Mouse (Mus musculus) bone marrow, adult 2 months (tissue): ENCODE data around the gene Dhrs11. TPM values are rescaled to one million over a fixed set of nuclear protein-coding genes. Genes with fewer than 3 reads are reported as not detected.
A peak's percentile ranks its signal among the peaks of the same experiment; 100 is the strongest.
"Not testable (repeated sequence)": the region's sequence is repeated elsewhere in the genome, so short reads cannot be mapped to it uniquely, and the experiment has no call there.

Experiments
- H3K27ac ChIP-seq: fragments of 200-500 bp; 2 replicates; pipeline ENCODE4 v1.5.1; 2012; ENCODE audit warnings: low read depth, mild to moderate bottlenecking, control low read depth, inconsistent platforms, low read length; ENCODE audit not compliant: control insufficient read depth, poor library complexity, insufficient read depth
- H3K4me1 ChIP-seq: fragments of 200-500 bp; 2 replicates; pipeline ENCODE4 v1.6.1; 2011; ENCODE audit warnings: low read length; ENCODE audit not compliant: control insufficient read depth, insufficient read depth
- H3K4me3 ChIP-seq: fragments of 200-500 bp; replicated peaks from 2 replicates; pipeline ENCODE3; 2011; ENCODE audit warnings: mild to moderate bottlenecking, low read depth, low read length, control low read depth; ENCODE audit not compliant: control insufficient read depth
- CTCF ChIP-seq: fragments of 200-500 bp; IDR thresholded peaks from 2 replicates; pipeline ENCODE4 v1.5.1; 2011; ENCODE audit warnings: low read length, control low read depth; ENCODE audit not compliant: control insufficient read depth, insufficient read depth
- POLR2A ChIP-seq: fragments of 200-500 bp; IDR thresholded peaks from 2 replicates; pipeline ENCODE4 v1.6.1; 2011; ENCODE audit warnings: low read depth, mild to moderate bottlenecking, control low read depth, low read length, borderline replicate concordance; ENCODE audit not compliant: control insufficient read depth
- WGBS: fragments of 180-500 bp; shearing (Covaris S2); methylation state at CpG from one replicate; pipeline ENCODE4 v1.1.7; 2018; 5-methylcytosine and 5-hydroxymethylcytosine counted together
- polyA plus RNA-seq: library from polyadenylated mRNA; stranded (reverse); fragments of >200 nt; gene quantifications from 2 replicates; pipeline ENCODE4 v1.2.4, GENCODE M21; 2011; ENCODE audit warnings: low replicate concordance; ENCODE audit not compliant: missing spikeins, insufficient read depth, insufficient read length

The Dhrs11 gene
- polyA plus RNA-seq, 1 experiment = 144 TPM

- no peak overlapping the region for H3K27ac ChIP-seq
- TF ChIP-seq POLR2A (no peak), CTCF (no peak)
- 62% methylated on average over 2 of the region's 2 CpGs for WGBS
- H3K4me1 ChIP-seq = no peaks in the 10 kb centered on the region; the same call in 1 of the 2 replicates
- peak overlapping the region; percentile 42 for H3K4me3 ChIP-seq
Observed at GRCm38 (mm10) chr11:84867586-84867985, 38.8 kb upstream of the Dhrs11 start.

- 66% methylated on average over 2 of the region's 2 CpGs for WGBS
- Histone ChIP-seq H3K4me3 (no peak overlapping the region), H3K27ac (no peak overlapping the region), H3K4me1 (no peaks in the 10 kb centered on the region; the same call in 1 of the 2 replicates)
- TF ChIP-seq CTCF = no peak
- no peak for TF ChIP-seq POLR2A
Observed at GRCm38 (mm10) chr11:84865268-84865667, 36.5 kb upstream of the Dhrs11 start.

GRCm38 (mm10) chr11:84855285-84855684 is 26.5 kb upstream of the Dhrs11 start:
- Histone ChIP-seq H3K4me1 (no peaks in the 10 kb centered on the region), H3K27ac (no peak overlapping the region), H3K4me3 (no peak overlapping the region)
- 87% methylated on average over 6 of the region's 6 CpGs for WGBS
- no peak for TF ChIP-seq CTCF

- 71% methylated on average over 7 of the region's 7 CpGs for WGBS
- no peaks in the 10 kb centered on the region for H3K4me1 ChIP-seq
- TF ChIP-seq CTCF (no peak), POLR2A (no peak)
- no peak overlapping the region for H3K4me3 ChIP-seq
- no peak overlapping the region for H3K27ac ChIP-seq
Observed at GRCm38 (mm10) chr11:84847475-84848090, 18.8 kb upstream of the Dhrs11 start.

- Histone ChIP-seq H3K4me3 (no peak overlapping the region), H3K27ac (no peak overlapping the region), H3K4me1 (no peaks in the 10 kb centered on the region)
- WGBS = 94% methylated on average over 15 of the region's 15 CpGs
- TF ChIP-seq CTCF (no peak), POLR2A (no peak)
Observed at GRCm38 (mm10) chr11:84846741-84847474, 18.1 kb upstream of the Dhrs11 start.

GRCm38 (mm10) chr11:84839330-84839729 is 10.5 kb upstream of the Dhrs11 start:
- Histone ChIP-seq H3K4me3 (no peak overlapping the region), H3K27ac (no peak overlapping the region), H3K4me1 (no peaks in the 10 kb centered on the region)
- 85% methylated on average over 2 of the region's 2 CpGs for WGBS
- TF ChIP-seq POLR2A = no peak
- TF ChIP-seq CTCF = 0 out of 2 replicates have a peak, but pooled peaks have one; percentile 17

GRCm38 (mm10) chr11:84829495-84829894 is 701 bp upstream of the Dhrs11 start:
- peak overlapping the region; percentile 98 for H3K4me3 ChIP-seq
- 55% methylated on average over 11 of the region's 11 CpGs for WGBS
- H3K27ac ChIP-seq = peak overlapping the region; percentile 94
- H3K4me1 ChIP-seq = not testable (repeated sequence)

- WGBS = 28% methylated on average over 3 of the region's 3 CpGs
- H3K27ac ChIP-seq = peak overlapping the region; percentile 94
- H3K4me1 ChIP-seq = no peaks in the 10 kb centered on the region; the same call in 1 of the 2 replicates
- peak overlapping the region; percentile 98 for H3K4me3 ChIP-seq
- TF ChIP-seq CTCF (no peak), POLR2A (no peak)
Observed at GRCm38 (mm10) chr11:84827901-84828503, 792 bp downstream of the Dhrs11 start.
